Mouse (Mus musculus) forebrain, embryonic 15.5 days (tissue): Measurements from ENCODE around the gene Higd1a. TPM values are rescaled to one million over a fixed set of nuclear protein-coding genes. Genes with fewer than 3 reads are reported as not detected.

Source experiments
- ATAC-seq: fragments of 200-750 bp; cut with Nextera tagmentation; replicated peaks from 2 replicates; pipeline ENCODE4 v1.8.0; 2017; ENCODE audit warnings: mild to moderate bottlenecking, moderate TSS enrichment, moderate library complexity
- H3K27ac ChIP-seq: fragments of 300-500 bp; sonication (generic); replicated peaks from 2 replicates; pipeline ENCODE4 v1.5.1; 2015; ENCODE audit warnings: mild to moderate bottlenecking, inconsistent platforms
- H3K27me3 ChIP-seq: fragments of 300-500 bp; sonication (generic); 2 replicates; pipeline ENCODE4 v1.6.1; 2015; ENCODE audit warnings: inconsistent platforms
- H3K36me3 ChIP-seq: fragments of 300-500 bp; sonication (generic); 2 replicates; pipeline ENCODE4 v1.6.1; 2015; ENCODE audit warnings: mild to moderate bottlenecking, inconsistent platforms
- H3K4me1 ChIP-seq: fragments of 300-500 bp; sonication (generic); 2 replicates; pipeline ENCODE4 v1.6.1; 2015; ENCODE audit warnings: inconsistent platforms
- H3K4me2 ChIP-seq: fragments of 300-500 bp; sonication (generic); replicated peaks from 2 replicates; pipeline ENCODE4 v1.6.1; 2015; ENCODE audit warnings: mild to moderate bottlenecking, inconsistent platforms
- H3K4me3 ChIP-seq: fragments of 300-500 bp; sonication (generic); 2 replicates; pipeline ENCODE4 v1.5.1; 2015; ENCODE audit warnings: mild to moderate bottlenecking, inconsistent platforms
- H3K9ac ChIP-seq: fragments of 300-500 bp; sonication (generic); replicated peaks from 2 replicates; pipeline ENCODE4 v1.6.1; 2015; ENCODE audit warnings: mild to moderate bottlenecking, inconsistent platforms
- H3K9me3 ChIP-seq: fragments of 300-500 bp; sonication (generic); 2 replicates; pipeline ENCODE4 v1.6.1; 2016; ENCODE audit warnings: inconsistent platforms
- WGBS: fragments of 180-500 bp; shearing (Covaris S2); methylation state at CpG from one replicate; pipeline ENCODE4 v1.1.7; 2015; ENCODE audit warnings: mixed read lengths; 5-methylcytosine and 5-hydroxymethylcytosine counted together
- polyA plus RNA-seq: library from polyadenylated mRNA; unstranded; fragments of >200 nt; fragmentation: Nextera tagmentation; extraction: Ambion mirVana; gene quantifications from 2 replicates; pipeline ENCODE4 v1.2.1, GENCODE M21; 2015

Gene Higd1a
- polyA plus RNA-seq, 1 experiment from 2014 or later = 124 TPM

GRCm38 (mm10) chr9:121802747-121803146, 55.4 kb downstream of the Higd1a start:
- Histone ChIP-seq H3K4me1 (peaks cover under 1% of the 10 kb centered on the region; the same call in 1 of the 2 replicates), H3K36me3 (no peaks in the 10 kb centered on the region), H3K4me2 (no peak overlapping the region), H3K4me3 (no peak overlapping the region), H3K27me3 (no peaks in the 10 kb centered on the region), H3K9me3 (no peaks in the 10 kb centered on the region), H3K9ac (no peak overlapping the region), H3K27ac (no peak overlapping the region)
- WGBS = 88% methylated on average over 7 of the region's 7 CpGs
- ATAC-seq = no peak

- H3K27me3 ChIP-seq = no peaks in the 10 kb centered on the region
- H3K4me2 ChIP-seq = no peak overlapping the region
- 0 out of 2 replicates have a peak, but pooled peaks cover 4% of the 10 kb centered on the region for H3K4me1 ChIP-seq
- no peak overlapping the region for H3K9ac ChIP-seq
- no peak overlapping the region for H3K4me3 ChIP-seq
- no peaks in the 10 kb centered on the region for H3K9me3 ChIP-seq
- WGBS = 45% methylated on average over 6 of the region's 6 CpGs
- H3K27ac ChIP-seq = no peak overlapping the region
- no peak for ATAC-seq
- no peaks in the 10 kb centered on the region for H3K36me3 ChIP-seq
Measured at GRCm38 (mm10) chr9:121798887-121799520, 59.2 kb downstream of the Higd1a start.

Other genes starting within 250 kb of the Higd1a start
- gene Lyzl4, start 216.3 kb downstream of the Higd1a start, polyA plus RNA-seq = not detected in 2 replicates
- gene Vipr1, start 215.6 kb downstream of the Higd1a start, polyA plus RNA-seq = 0.45 and 0.77 TPM in 2 replicates
- 33.9 and 39.2 TPM in 2 replicates for gene Sec22c, start 152.9 kb downstream of the Higd1a start, polyA plus RNA-seq
- gene Ss18l2, start 148.0 kb downstream of the Higd1a start, polyA plus RNA-seq = 145 TPM in 2 replicates
- 57.5 and 58.4 TPM in 2 replicates for gene Nktr, start 139.2 kb downstream of the Higd1a start, polyA plus RNA-seq
- gene Zfp651, start 99.0 kb downstream of the Higd1a start, polyA plus RNA-seq = 20.1 and 20.6 TPM in 2 replicates
- gene Klhl40, start 80.8 kb downstream of the Higd1a start, polyA plus RNA-seq = 0.50 and 0.69 TPM in 2 replicates
- gene Hhatl, start 65.9 kb downstream of the Higd1a start, polyA plus RNA-seq = 0.25 TPM in 1 of 2 replicates, not detected in the other
- gene Ccdc13, start 18.9 kb downstream of the Higd1a start, polyA plus RNA-seq = 1.9 and 3.0 TPM in 2 replicates
- gene Ackr2, start 40.0 kb upstream of the Higd1a start, polyA plus RNA-seq = 1.9 and 2.7 TPM in 2 replicates
- 0.15 TPM in 1 of 2 replicates, not detected in the other for gene Cyp8b1, start 57.9 kb upstream of the Higd1a start, polyA plus RNA-seq
- gene Fam198a, start 92.6 kb upstream of the Higd1a start, polyA plus RNA-seq = 1.4 TPM in 2 replicates
- 23.9 and 28.3 TPM in 2 replicates for gene Pomgnt2, start 138.7 kb upstream of the Higd1a start, polyA plus RNA-seq